Mouse (Mus musculus): ENCODE measurements at regions not wholly inside any gene's neighbourhood (a gene's known extent, or its start where the extent isn't known, plus 50 kb on each side); places are given as distances from the start of the nearest gene placed in this dataset.

GRCm38 (mm10) chr3:50914866-50915365 is 309.3 kb upstream of the Noct start:
- H3K9me3 ChIP-seq (ENCODE audit: control insufficient read depth, low read length) = no peaks in the 10 kb centered on the region
- H3K4me2 ChIP-seq (replicated peaks; ENCODE audit: low read depth, low read length) = no peak overlapping the region
- ATAC-seq (ENCODE audit: low FRiP score) = no peak
- no peaks in the 10 kb centered on the region for H3K36me3 ChIP-seq (ENCODE audit: control insufficient read depth, insufficient read depth, low read length)
- H3K9ac ChIP-seq (ENCODE audit: low read depth, low read length) = no peak overlapping the region
- no peak overlapping the region for H3K4me3 ChIP-seq (ENCODE audit: low read depth, low read length)
- 0 out of 2 replicates have a peak, but pooled peaks cover 2% of the 10 kb centered on the region for H3K4me1 ChIP-seq (replicated peaks; ENCODE audit: control insufficient read depth, insufficient read depth, low read length)
- no peak for DNase-seq (ENCODE audit: low spot score)
- no peaks in the 10 kb centered on the region for H3K27me3 ChIP-seq (ENCODE audit: control insufficient read depth, insufficient read depth, low read length)
- WGBS = 79% methylated on average over 14 of the region's 14 CpGs
- no peak overlapping the region for H3K27ac ChIP-seq (ENCODE audit: low read depth, low read length)

- 76% methylated on average over 5 of the region's 5 CpGs for WGBS
- no peaks in the 10 kb centered on the region for H3K36me3 ChIP-seq (ENCODE audit: control insufficient read depth, insufficient read depth, low read length)
These were observed 307.9 kb upstream of the Noct start for GRCm38 (mm10) chr3:50916305-50916854.

GRCm38 (mm10) chr3:50922347-50922746 is 301.9 kb upstream of the Noct start:
- no peak for DNase-seq (ENCODE audit: low spot score)
- H3K9ac ChIP-seq (ENCODE audit: low read depth, low read length) = no peak overlapping the region
- no peaks in the 10 kb centered on the region for H3K9me3 ChIP-seq (ENCODE audit: control insufficient read depth, low read length)
- H3K4me2 ChIP-seq (replicated peaks; ENCODE audit: low read depth, low read length) = no peak overlapping the region
- 96% methylated on average over 10 of the region's 10 CpGs for WGBS
- ATAC-seq (ENCODE audit: low FRiP score) = no peak
- no peak overlapping the region for H3K27ac ChIP-seq (ENCODE audit: low read depth, low read length)
- no peaks in the 10 kb centered on the region for H3K27me3 ChIP-seq (ENCODE audit: control insufficient read depth, insufficient read depth, low read length)
- H3K4me3 ChIP-seq (ENCODE audit: low read depth, low read length) = no peak overlapping the region
- H3K36me3 ChIP-seq (ENCODE audit: control insufficient read depth, insufficient read depth, low read length) = no peaks in the 10 kb centered on the region
- H3K4me1 ChIP-seq (replicated peaks; ENCODE audit: control insufficient read depth, insufficient read depth, low read length) = 0 out of 2 replicates have a peak, but pooled peaks cover 2% of the 10 kb centered on the region

More at GRCm38 (mm10) chr3:50916305-50916854, 307.9 kb upstream of the Noct start:
- Histone ChIP-seq H3K4me2 (replicated peaks; ENCODE audit: low read depth, low read length) (no peak overlapping the region), H3K4me3 (ENCODE audit: low read depth, low read length) (no peak overlapping the region), H3K27me3 (ENCODE audit: control insufficient read depth, insufficient read depth, low read length) (no peaks in the 10 kb centered on the region), H3K9ac (ENCODE audit: low read depth, low read length) (no peak overlapping the region), H3K27ac (ENCODE audit: low read depth, low read length) (no peak overlapping the region), H3K9me3 (ENCODE audit: control insufficient read depth, low read length) (no peaks in the 10 kb centered on the region), H3K4me1 (replicated peaks; ENCODE audit: control insufficient read depth, insufficient read depth, low read length) (0 out of 2 replicates have a peak, but pooled peaks cover 2% of the 10 kb centered on the region)
- DNase-seq (ENCODE audit: low spot score) = no peak
- ATAC-seq (ENCODE audit: low FRiP score) = no peak

- no peak overlapping the region for H3K27ac ChIP-seq (ENCODE audit: low read depth, low read length)
- 85% methylated on average over 5 of the region's 5 CpGs for WGBS
- H3K9ac ChIP-seq (ENCODE audit: low read depth, low read length) = no peak overlapping the region
- H3K27me3 ChIP-seq (ENCODE audit: control insufficient read depth, insufficient read depth, low read length) = no peaks in the 10 kb centered on the region
- H3K36me3 ChIP-seq (ENCODE audit: control insufficient read depth, insufficient read depth, low read length) = no peaks in the 10 kb centered on the region
- no peaks in the 10 kb centered on the region for H3K9me3 ChIP-seq (ENCODE audit: control insufficient read depth, low read length)
- H3K4me1 ChIP-seq (replicated peaks; ENCODE audit: control insufficient read depth, insufficient read depth, low read length) = 0 out of 2 replicates have a peak, but pooled peaks cover 2% of the 10 kb centered on the region
- no peak for ATAC-seq (ENCODE audit: low FRiP score)
- H3K4me2 ChIP-seq (replicated peaks; ENCODE audit: low read depth, low read length) = no peak overlapping the region
- H3K4me3 ChIP-seq (ENCODE audit: low read depth, low read length) = no peak overlapping the region
- no peak for DNase-seq (ENCODE audit: low spot score)
These were observed 301.4 kb upstream of the Noct start for GRCm38 (mm10) chr3:50922832-50923231.

GRCm38 (mm10) chr3:50923327-50923726 is 300.9 kb upstream of the Noct start:
- ATAC-seq (ENCODE audit: low FRiP score) (peak; percentile 80), DNase-seq (ENCODE audit: low spot score) (peak; percentile 35)
- no peak overlapping the region for H3K4me2 ChIP-seq (replicated peaks; ENCODE audit: low read depth, low read length)
- H3K9ac ChIP-seq (ENCODE audit: low read depth, low read length) = no peak overlapping the region
- WGBS = 71% methylated on average over 7 of the region's 7 CpGs
- no peak overlapping the region for H3K27ac ChIP-seq (ENCODE audit: low read depth, low read length)
- no peak overlapping the region for H3K4me3 ChIP-seq (ENCODE audit: low read depth, low read length)
- H3K4me1 ChIP-seq (replicated peaks; ENCODE audit: control insufficient read depth, insufficient read depth, low read length) = 0 out of 2 replicates have a peak, but pooled peaks cover 2% of the 10 kb centered on the region
- no peaks in the 10 kb centered on the region for H3K27me3 ChIP-seq (ENCODE audit: control insufficient read depth, insufficient read depth, low read length)
- no peaks in the 10 kb centered on the region for H3K36me3 ChIP-seq (ENCODE audit: control insufficient read depth, insufficient read depth, low read length)
- no peaks in the 10 kb centered on the region for H3K9me3 ChIP-seq (ENCODE audit: control insufficient read depth, low read length)

- 0 out of 2 replicates have a peak, but pooled peaks cover 2% of the 10 kb centered on the region for H3K4me1 ChIP-seq (replicated peaks; ENCODE audit: control insufficient read depth, insufficient read depth, low read length)
- H3K4me2 ChIP-seq (replicated peaks; ENCODE audit: low read depth, low read length) = no peak overlapping the region
- no peak overlapping the region for H3K9ac ChIP-seq (ENCODE audit: low read depth, low read length)
- ATAC-seq (ENCODE audit: low FRiP score) (no peak), DNase-seq (ENCODE audit: low spot score) (no peak)
- no peaks in the 10 kb centered on the region for H3K36me3 ChIP-seq (ENCODE audit: control insufficient read depth, insufficient read depth, low read length)
- no peaks in the 10 kb centered on the region for H3K27me3 ChIP-seq (ENCODE audit: control insufficient read depth, insufficient read depth, low read length)
- no peak overlapping the region for H3K27ac ChIP-seq (ENCODE audit: low read depth, low read length)
- no peaks in the 10 kb centered on the region for H3K9me3 ChIP-seq (ENCODE audit: control insufficient read depth, low read length)
- no peak overlapping the region for H3K4me3 ChIP-seq (ENCODE audit: low read depth, low read length)
- WGBS = 83% methylated on average over 4 of the region's 4 CpGs
These were observed 296.9 kb upstream of the Noct start for GRCm38 (mm10) chr3:50927318-50927717.

- H3K9ac ChIP-seq (ENCODE audit: low read depth, low read length) = no peak overlapping the region
- no peaks in the 10 kb centered on the region for H3K4me1 ChIP-seq (replicated peaks; ENCODE audit: control insufficient read depth, insufficient read depth, low read length)
- no peaks in the 10 kb centered on the region for H3K36me3 ChIP-seq (ENCODE audit: control insufficient read depth, insufficient read depth, low read length)
- 91% methylated on average over 1 of the region's 1 CpGs for WGBS
- no peaks in the 10 kb centered on the region for H3K9me3 ChIP-seq (ENCODE audit: control insufficient read depth, low read length)
- H3K27ac ChIP-seq (ENCODE audit: low read depth, low read length) = no peak overlapping the region
- DNase-seq (ENCODE audit: low spot score) = no peak
- ATAC-seq (ENCODE audit: low FRiP score) = no peak
- H3K4me2 ChIP-seq (replicated peaks; ENCODE audit: low read depth, low read length) = no peak overlapping the region
- H3K27me3 ChIP-seq (ENCODE audit: control insufficient read depth, insufficient read depth, low read length) = no peaks in the 10 kb centered on the region
- H3K4me3 ChIP-seq (ENCODE audit: low read depth, low read length) = no peak overlapping the region
These were observed 295.2 kb upstream of the Noct start for GRCm38 (mm10) chr3:50929013-50929412.

- Histone ChIP-seq H3K9ac (ENCODE audit: low read depth, low read length) (no peak overlapping the region), H3K4me2 (replicated peaks; ENCODE audit: low read depth, low read length) (no peak overlapping the region), H3K4me1 (replicated peaks; ENCODE audit: control insufficient read depth, insufficient read depth, low read length) (no peaks in the 10 kb centered on the region), H3K4me3 (ENCODE audit: low read depth, low read length) (no peak overlapping the region), H3K9me3 (ENCODE audit: control insufficient read depth, low read length) (no peaks in the 10 kb centered on the region), H3K27ac (ENCODE audit: low read depth, low read length) (no peak overlapping the region), H3K27me3 (ENCODE audit: control insufficient read depth, insufficient read depth, low read length) (no peaks in the 10 kb centered on the region), H3K36me3 (ENCODE audit: control insufficient read depth, insufficient read depth, low read length) (no peaks in the 10 kb centered on the region)
- no peak for ATAC-seq (ENCODE audit: low FRiP score)
- no peak for DNase-seq (ENCODE audit: low spot score)
- WGBS = 86% methylated on average over 10 of the region's 10 CpGs
These were observed 291.7 kb upstream of the Noct start for GRCm38 (mm10) chr3:50932397-50933089.

GRCm38 (mm10) chr3:50933090-50933443 is 291.2 kb upstream of the Noct start:
- no peaks in the 10 kb centered on the region for H3K4me1 ChIP-seq (replicated peaks; ENCODE audit: control insufficient read depth, insufficient read depth, low read length)
- no peak for DNase-seq (ENCODE audit: low spot score)
- ATAC-seq (ENCODE audit: low FRiP score) = no peak
- no peaks in the 10 kb centered on the region for H3K27me3 ChIP-seq (ENCODE audit: control insufficient read depth, insufficient read depth, low read length)
- H3K9ac ChIP-seq (ENCODE audit: low read depth, low read length) = no peak overlapping the region
- no peak overlapping the region for H3K4me2 ChIP-seq (replicated peaks; ENCODE audit: low read depth, low read length)
- H3K27ac ChIP-seq (ENCODE audit: low read depth, low read length) = no peak overlapping the region
- no peaks in the 10 kb centered on the region for H3K36me3 ChIP-seq (ENCODE audit: control insufficient read depth, insufficient read depth, low read length)
- WGBS = 84% methylated on average over 3 of the region's 3 CpGs
- no peak overlapping the region for H3K4me3 ChIP-seq (ENCODE audit: low read depth, low read length)
- no peaks in the 10 kb centered on the region for H3K9me3 ChIP-seq (ENCODE audit: control insufficient read depth, low read length)

Data from hindbrain, embryonic 11.5 days (tissue).